Mouse (Mus musculus) stomach, postnatal 0 days (tissue): ENCODE measurements at regions not wholly inside any gene's neighbourhood (a gene's known extent, or its start where the extent isn't known, plus 50 kb on each side); places are given as distances from the start of the nearest gene placed in this dataset.

ENCODE experiments used
- CTCF ChIP-seq: IDR thresholded peaks from 2 replicates; pipeline ENCODE4 v1.5.1; 2016; ENCODE audit warnings: antibody characterized with exemption, low read depth, mild to moderate bottlenecking, moderate library complexity
- EP300 ChIP-seq: optimal IDR thresholded peaks from 2 replicates; pipeline ENCODE3; 2016; ENCODE audit warnings: antibody characterized with exemption

DNA sequence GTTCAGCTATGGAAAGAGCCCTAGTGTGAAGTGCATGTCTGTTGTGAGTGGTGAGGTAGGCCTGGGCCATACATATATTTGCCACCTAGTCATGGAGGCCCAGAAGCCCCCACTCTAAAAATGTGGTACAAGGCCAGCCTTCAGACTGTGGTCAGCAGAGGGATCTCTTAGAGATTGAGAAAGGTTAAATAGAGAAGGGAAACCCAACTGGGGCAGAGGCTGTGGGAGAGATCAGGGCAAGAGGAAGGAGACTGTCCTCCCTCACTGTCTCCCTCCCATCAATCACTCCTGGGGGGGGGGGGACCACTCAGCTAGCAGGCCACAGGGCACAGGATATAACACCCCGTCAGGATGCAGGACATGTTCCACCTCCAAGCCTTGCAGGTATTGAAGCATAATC is 86.1 kb downstream of the Zfp36l2 start:
- TF ChIP-seq CTCF (no peak), EP300 (no peak)
